Mouse (Mus musculus) leukemia stem cell, adult 10-12 weeks (primary cell): ENCODE results near the gene Fam71b. TPM values are rescaled to one million over a fixed set of nuclear protein-coding genes. Genes with fewer than 3 reads are reported as not detected.

Experiments used
- polyA plus RNA-seq: library from polyadenylated mRNA; stranded (reverse); fragments of >175 nt; gene quantifications from 2 replicates; pipeline ENCODE4 v1.2.3, GENCODE M21; 2012; ENCODE audit warnings: low replicate concordance

The Fam71b gene
- 0.26 TPM in 1 of 2 replicates, not detected in the other for polyA plus RNA-seq

DNA sequence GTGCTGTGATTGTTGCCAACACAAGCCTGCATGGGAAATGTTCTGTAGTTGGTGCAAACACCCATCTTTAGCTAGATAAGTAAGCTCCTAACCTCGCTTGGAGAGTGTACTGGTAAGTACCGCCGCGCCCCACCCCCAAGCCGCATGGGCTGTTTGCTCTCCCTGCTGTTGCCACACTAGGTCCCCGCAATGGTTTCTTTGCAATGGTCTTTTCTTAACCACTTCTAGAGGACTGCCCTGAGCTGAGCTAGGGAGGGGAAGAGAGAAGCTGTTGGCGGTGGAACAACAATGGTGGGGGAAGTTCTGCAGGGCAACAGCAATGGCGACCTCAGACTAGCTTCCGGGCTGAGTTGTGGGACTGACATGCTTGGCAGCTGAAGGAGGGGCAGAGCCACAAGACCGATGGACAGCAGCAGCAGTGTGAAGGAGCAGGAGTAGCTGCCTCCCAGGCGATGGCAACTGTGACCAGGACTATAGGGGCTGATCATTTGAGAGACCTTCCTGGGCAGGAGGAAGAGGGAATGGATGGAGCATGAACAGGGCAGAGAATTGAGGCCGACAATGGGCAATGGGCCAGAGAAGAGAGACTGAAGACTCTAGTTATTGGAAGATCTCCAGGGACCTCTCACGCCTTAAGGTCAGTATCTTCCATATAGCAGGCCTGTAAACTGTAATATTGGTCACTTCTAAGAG is at the start of gene Fam71b:
Gene Fam71b (plus strand): TSS at position 393 of the 693 bp plus-strand sequence.

DNA sequence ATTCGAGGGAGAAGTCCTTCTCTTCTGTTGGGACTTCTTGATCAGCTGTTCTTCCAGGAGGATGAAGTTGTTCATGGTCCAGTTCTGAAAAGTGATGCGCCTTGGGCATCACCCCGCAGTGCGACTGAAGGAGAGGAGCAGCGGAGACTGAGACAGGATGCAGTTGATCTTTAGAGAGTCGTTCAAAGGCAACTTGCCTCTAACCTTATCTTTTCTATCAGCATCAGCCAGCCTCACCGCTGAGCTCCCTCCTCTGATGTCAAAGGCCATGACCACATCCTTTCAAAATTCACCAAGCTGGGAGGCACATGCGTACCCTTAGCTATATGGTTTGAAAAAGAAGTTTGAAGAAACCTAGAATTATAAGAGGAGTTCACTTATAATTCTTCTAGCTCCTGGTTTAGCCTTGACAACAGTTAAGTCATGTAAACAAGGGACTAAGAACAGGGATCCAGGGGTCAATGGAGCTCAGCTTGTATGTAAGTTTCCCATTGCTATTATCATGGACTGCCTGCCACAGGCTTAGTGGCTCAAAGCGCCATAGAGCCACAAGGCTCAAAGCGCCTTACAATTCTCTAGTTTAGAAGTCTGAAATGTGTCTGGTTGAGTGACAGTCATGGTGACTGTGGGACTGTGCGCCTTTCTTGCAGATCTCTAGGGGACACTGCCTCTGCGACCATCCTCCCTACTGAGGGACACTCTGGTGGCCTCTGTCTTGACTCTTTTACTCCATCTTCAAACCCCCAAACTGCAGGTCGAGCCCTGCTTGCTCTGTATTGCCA is 6.8 kb upstream of the Fam71b start, which contains the start of gene Itk:
Gene Itk (minus strand): TSS at position 180 of the 782 bp plus-strand sequence.

DNA sequence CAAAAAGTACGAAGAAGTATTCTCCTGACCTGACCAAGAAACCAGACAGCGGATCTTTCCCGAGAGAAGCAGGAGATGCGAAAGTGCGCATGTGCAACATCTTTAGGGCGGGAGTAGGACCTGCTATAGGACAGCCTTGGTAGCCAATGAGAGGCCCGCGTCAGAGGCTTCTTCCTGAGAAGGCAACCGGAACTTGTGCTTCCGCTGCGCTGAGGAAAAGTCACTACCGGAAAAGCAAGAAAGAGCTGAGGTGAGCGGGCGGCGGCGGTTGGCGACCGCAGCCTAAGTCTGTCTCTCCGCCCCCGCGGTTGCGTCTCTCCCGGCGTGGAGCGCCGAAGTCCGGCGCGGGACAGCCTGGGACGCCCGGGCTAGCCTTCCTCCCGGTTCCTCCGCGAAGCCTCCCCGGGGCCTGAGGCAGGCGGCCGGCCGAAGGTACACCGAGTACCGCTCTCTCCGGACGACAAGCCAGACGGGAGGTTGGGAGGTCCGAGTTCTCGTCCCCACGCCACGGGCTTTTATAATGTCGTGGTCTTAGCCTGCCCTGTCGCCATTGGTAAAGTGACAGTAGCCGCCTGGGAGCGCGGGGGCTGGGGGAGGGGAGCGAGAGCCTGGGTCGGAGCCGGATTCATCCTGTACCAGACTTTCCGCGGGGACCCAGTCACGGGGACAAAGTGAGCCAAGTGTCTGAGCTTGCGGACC is 40.5 kb downstream of the Fam71b start, which contains the start of gene Med7:
Gene Med7 (plus strand): TSS at position 166 of the 699 bp plus-strand sequence.

DNA sequence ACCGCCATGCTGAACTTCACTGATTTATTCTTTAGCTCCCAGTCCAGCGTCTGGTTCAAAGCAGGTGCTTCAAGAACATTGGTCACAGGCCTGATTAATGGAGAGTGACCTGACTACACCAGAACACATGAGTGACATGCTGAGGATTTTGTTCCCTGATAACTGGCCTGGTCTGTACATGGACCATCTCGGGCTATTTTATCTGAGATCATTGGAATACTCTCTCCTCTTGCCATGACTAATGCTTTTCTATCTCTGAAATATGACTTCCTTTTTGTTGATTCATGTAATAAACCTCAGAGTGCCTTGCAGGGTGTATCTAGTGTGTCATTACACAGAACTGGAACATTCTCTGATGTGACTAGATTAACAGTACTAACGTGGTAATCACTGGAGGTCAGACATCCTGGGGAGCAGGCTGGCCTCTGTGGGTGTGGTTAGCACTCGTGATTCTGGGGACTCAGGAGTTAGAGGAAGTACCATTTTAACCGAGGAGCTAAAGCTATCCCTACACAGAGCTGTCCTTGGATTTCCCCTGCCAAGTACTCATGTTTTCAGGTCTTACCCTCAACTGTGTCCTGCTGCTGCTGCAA is 58.2 kb downstream of the Fam71b start, which contains the start of gene Havcr2:
Gene Havcr2 (plus strand): TSS at position 483 of the 593 bp plus-strand sequence.

Other genes starting within 250 kb of the Fam71b start
- gene Nipal4, start 230.1 kb upstream of the Fam71b start, polyA plus RNA-seq = not detected in 2 replicates
- not detected in 2 replicates for gene Fndc9, start 161.0 kb upstream of the Fam71b start, polyA plus RNA-seq
- gene Cyfip2, start 83.7 kb upstream of the Fam71b start, polyA plus RNA-seq = 5.7 and 5.9 TPM in 2 replicates
- gene Itk, start 7.0 kb upstream of the Fam71b start, polyA plus RNA-seq = 0.25 and 2.1 TPM in 2 replicates
- 134 and 269 TPM in 2 replicates for gene Med7, start 40.4 kb downstream of the Fam71b start, polyA plus RNA-seq
- 0.11 TPM in 2 replicates for gene Havcr2, start 58.4 kb downstream of the Fam71b start, polyA plus RNA-seq
- gene Gm12169, start 127.7 kb downstream of the Fam71b start, polyA plus RNA-seq = not detected in 2 replicates
- not detected in 2 replicates for gene BC053393, start 175.0 kb downstream of the Fam71b start, polyA plus RNA-seq
- gene Dppa1, start 232.7 kb downstream of the Fam71b start, polyA plus RNA-seq = not detected in 2 replicates